Mouse (Mus musculus) adrenal gland, postnatal 4 days (tissue): ENCODE results near the gene Kcna6. TPM values are rescaled to one million over a fixed set of nuclear protein-coding genes. Genes with fewer than 3 reads are reported as not detected.

ENCODE experiments used
- DNase-seq, 2 experiments: peaks; one replicate each; pipeline ENCODE4 v3.0.0; 2021 to 2022; ENCODE audit warnings: low spot score in 2 of 2, mixed read lengths in 2 of 2
- total RNA-seq, 2 experiments: library from RNA; stranded (reverse); gene quantifications; 2 replicates each; pipeline ENCODE4 v1.2.3; 2021

Gene Kcna6
- total RNA-seq, 2 experiments from 2014 or later = 7.3 to 7.6 TPM

- DNase-seq = no peak
These were observed 906 bp downstream of the Kcna6 start for GRCm38 (mm10) chr6:126739326-126740210.

DNA sequence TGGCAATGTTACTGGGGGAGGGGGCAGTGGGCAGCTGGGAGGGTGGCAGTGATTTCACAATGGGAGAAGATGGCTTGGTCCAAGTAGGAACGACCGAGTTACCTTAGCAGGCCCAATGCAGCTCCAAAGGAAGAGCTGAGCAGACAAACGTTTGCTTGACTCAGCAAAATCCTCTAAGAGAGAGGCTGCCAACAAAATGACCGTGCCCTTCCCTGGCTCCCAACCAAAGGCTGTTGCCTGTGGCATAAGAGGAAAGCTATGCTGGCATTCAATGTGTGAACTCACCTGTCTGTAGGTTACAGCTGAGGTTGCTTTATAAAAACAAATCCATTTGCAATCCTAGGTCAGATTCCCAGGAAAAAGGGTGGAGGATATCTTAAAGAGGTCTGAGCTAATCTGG lies 3.5 kb downstream of the Kcna6 start:
- no peak for DNase-seq

- no peak for DNase-seq
These were observed 4.7 kb downstream of the Kcna6 start for GRCm38 (mm10) chr6:126735806-126736205.

DNA sequence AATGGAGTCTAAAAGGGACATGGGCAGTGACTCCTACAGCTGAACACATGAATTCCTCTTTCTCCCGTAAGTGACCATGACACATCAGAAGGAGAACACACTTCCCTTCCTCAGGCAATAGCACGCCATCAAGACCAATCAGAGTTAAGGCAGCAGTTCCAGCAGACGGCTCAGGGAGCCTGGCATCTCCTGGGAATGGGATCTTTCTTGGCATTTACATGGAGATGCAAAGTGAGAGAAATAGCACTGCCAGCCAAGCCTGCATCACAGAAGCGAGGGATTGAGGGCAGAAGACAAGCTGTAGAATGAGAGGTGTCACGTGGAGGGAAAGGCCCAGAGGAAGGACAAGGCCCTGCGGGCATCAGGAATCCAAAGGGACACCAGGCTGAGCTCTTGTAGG lies 7.8 kb downstream of the Kcna6 start:
- DNase-seq = no peak

DNA sequence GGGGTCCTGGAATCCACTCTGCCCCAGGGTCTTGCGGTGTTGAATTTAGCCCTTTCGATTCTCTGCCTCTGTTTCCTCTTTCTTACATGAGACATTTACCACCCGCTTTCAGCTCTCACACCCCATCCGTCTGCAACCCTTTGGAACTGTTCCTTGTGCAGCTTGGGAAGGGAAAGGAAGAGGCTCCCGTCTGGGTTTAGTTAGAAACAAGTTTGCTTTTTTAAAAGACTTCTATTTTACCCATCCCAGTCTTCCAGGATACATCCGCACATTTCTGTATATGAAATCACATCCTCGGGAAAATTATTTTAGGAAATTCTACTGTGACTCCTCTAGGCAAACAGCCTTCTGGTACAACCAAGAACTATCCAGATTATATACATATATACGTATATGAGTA lies 11.7 kb downstream of the Kcna6 start:
- no peak for DNase-seq

GRCm38 (mm10) chr6:126718423-126719087 lies 21.9 kb downstream of the Kcna6 start:
- no peak for DNase-seq

- no peak for DNase-seq
These were observed 27.9 kb downstream of the Kcna6 start for GRCm38 (mm10) chr6:126712531-126712930.

DNA sequence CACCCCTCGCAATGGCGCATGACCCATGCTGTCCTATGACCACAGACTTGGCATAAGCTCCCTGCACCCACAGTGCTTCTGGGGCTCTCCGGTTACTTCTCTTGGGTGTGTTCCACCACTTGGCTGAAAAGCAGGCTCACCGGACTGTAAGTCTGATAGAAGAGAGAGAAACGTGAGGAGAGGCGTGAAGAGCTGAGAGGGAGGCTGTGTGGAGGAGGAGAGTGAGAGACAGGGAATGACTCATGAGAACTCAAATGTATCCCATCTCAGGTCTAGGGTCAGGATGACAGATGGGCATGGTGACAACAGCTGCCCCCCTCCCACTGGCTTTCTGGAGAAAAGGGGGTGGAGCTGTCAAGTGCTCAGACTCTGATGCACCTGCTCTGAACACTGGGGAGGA lies 34.5 kb downstream of the Kcna6 start:
- DNase-seq = no peak

DNA sequence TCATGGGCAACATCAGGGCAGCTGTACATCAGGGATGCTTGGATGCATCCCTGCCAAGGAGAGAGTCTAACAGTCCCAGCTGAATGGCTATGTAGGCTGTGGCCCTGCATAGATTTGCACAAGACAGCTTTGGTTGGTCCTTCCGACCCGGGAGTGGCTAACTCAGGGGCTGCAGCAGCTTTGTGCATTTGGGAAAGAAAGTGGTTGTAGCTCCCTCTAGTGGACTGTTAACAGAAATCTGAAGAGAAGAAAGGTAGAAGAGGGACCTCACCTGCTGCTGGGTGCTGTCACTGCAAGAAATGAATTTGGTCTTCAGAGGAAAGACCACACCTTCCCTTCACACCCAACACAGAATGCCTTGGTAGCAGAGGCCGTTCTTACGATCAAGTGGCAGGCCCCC lies 36.0 kb downstream of the Kcna6 start:
- no peak for DNase-seq

DNA sequence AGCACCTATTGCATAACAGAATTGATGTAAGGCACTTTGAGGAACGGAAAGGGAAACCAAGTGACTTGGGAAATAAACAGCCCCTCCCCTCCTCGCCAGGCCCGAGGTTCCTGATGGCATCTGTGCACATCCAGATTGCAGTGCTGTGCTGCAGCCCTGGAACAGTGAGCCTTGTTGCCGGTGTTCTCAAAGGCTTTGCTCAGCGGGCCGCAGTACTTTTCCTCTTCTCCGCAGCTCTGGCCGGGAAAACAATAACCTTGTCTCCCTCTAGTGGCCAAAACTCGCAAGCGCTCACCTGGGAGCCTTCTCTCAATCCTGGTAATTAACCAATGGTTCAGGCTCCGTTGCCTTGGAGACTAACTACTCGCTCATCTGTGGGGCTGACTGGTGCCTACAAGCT lies 38.4 kb downstream of the Kcna6 start:
- peak; percentile 33 to 37 for DNase-seq

DNA sequence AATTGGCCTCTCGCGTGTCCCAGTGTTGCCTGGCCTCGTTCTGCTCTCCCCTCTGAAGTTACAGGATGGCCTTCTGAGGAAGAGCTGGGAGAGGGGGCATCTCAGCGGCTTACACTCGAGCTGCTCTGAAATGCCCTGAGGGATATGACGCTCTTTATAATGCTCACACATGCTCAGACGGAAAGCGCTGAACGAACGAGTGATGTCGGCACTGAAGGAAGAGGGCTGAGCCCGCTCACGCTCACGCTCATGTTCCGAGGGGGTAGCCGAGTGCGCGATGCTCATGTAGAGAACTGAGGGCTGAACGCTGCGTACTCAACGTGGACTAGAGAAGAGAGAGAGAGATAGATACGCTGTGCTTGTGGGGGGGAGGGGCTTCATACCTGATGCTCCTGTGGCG lies 39.3 kb downstream of the Kcna6 start:
- no peak for DNase-seq

GRCm38 (mm10) chr6:126699995-126700394 lies 40.5 kb downstream of the Kcna6 start:
- no peak for DNase-seq

DNA sequence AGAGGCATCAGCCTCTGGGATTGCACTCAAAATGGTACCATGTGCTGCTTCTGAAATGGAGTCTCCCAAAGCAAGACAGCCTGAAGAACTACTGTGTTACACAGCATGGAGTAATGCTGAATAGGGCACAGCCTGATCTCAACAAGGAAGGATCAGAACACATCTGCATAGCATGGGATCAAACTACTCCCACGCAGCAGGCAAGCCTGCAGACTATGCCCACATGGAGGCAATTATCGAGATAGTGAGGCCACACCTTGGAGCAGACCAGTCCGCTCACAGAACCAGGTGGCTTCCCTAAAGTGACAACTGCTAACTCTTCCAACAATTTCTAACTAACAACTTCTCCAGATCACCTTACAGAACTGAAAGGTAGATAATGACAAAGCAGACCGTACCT lies 53.4 kb downstream of the Kcna6 start:
- DNase-seq = no peak

GRCm38 (mm10) chr6:126685135-126685534 lies 55.3 kb downstream of the Kcna6 start:
- no peak for DNase-seq

DNA sequence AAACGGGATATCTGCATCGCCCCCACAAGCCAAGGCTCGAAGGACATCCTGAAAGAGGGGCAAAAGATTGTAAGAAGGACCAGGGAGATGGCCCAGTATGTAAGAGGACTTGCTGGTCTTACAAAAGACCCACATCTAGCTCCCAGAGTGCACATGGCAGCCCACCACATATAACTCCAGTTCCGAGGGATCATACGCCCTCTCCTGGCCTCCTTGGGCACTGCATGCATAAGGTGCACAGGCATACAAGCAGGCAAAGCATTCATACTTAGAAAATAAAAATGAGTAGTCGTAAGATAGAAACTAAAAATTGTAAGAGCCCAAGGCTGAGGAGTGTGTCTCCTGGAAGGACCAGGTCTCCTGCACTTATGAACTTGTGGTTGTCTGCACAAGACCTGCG lies 61.5 kb downstream of the Kcna6 start:
- DNase-seq = no peak

DNA sequence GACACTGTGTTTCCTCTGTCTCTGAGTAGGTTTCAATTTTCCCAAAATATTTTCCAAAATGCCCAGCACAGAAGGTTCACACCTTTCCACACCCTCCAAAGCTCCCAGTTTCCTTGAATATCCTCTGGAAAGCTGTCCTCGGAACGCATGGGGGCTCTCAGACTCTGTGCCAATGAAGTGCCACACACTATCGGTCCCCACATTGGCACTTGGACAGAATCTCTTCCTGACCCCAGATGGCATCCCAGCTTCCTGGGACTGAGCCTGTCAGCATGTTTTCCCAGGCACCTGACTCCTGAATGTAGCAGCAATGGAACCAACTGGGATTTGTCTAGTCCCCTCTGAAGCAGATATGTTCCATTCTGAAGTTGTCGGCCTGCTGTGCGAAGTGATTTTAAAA lies 73.5 kb downstream of the Kcna6 start:
- DNase-seq = no peak

GRCm38 (mm10) chr6:126666091-126666490 lies 74.4 kb downstream of the Kcna6 start:
- DNase-seq = no peak

DNA sequence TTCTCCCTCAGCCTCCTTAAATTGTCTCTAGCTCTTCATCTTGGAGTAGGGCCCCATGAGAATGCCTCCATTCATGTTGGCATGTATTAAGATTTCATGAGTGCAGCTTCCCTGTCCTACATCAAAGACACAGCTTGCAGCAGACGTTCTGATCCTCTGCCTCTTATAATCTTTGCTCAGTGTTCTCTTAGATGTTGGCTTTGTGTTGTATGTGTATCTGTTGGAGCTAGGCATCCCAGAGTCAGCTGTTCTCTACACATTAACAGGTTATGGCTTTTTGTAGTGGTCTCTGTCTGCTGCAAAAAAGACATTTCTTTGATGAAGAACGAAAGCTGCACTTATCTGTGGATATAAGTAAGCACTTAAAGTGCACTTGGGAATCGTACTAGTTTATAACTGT lies 75.9 kb downstream of the Kcna6 start:
- no peak for DNase-seq
